Mouse (Mus musculus) heart, adult 8-10 months (tissue): ENCODE results near the gene Sox9. TPM values are rescaled to one million over a fixed set of nuclear protein-coding genes. Genes with fewer than 3 reads are reported as not detected.

Experiments used
- DNase-seq: peaks from one replicate; pipeline ENCODE4 v3.0.0; 2022; ENCODE audit warnings: low spot score
- total RNA-seq, 4 experiments: library from RNA; stranded (reverse); gene quantifications; 2 replicates each; pipeline ENCODE4 v1.2.4; 2022

Sox9 gene
- 1 to 10 TPM; 1.2 to 2.2 (median 1.6) TPM for total RNA-seq

GRCm38 (mm10) chr11:112781994-112782356 lies at the start of gene Sox9:
Gene Sox9, plus strand, starts transcription at chr11:112782224.
- DNase-seq = peak; percentile 85

- DNase-seq = peak; percentile 1
Measured at GRCm38 (mm10) chr11:112732401-112732800, 49.6 kb upstream of the Sox9 start.

GRCm38 (mm10) chr11:112737071-112737470 lies 45.0 kb upstream of the Sox9 start:
- DNase-seq = no peak

DNA sequence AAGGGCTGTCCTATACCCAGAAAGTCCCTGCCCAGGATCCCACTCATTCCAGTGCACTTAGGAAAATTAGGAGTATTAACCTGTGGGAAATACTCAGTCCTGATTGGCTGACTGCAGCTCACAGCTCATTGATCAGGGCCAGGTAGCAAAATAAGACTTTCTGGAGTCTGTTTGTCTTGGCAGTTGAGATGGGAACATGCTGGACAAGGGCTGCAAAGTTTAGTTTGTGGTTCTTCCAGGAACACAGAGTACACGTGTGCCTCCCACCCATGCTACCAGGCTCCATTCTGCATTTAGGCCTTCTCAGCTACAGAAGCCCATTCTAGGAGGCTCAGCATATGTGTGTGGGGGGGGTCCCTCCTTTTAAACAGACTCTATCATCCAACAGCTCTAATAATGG lies 42.3 kb upstream of the Sox9 start:
- DNase-seq = no peak

GRCm38 (mm10) chr11:112756516-112756915 lies 25.5 kb upstream of the Sox9 start:
- DNase-seq = no peak

DNA sequence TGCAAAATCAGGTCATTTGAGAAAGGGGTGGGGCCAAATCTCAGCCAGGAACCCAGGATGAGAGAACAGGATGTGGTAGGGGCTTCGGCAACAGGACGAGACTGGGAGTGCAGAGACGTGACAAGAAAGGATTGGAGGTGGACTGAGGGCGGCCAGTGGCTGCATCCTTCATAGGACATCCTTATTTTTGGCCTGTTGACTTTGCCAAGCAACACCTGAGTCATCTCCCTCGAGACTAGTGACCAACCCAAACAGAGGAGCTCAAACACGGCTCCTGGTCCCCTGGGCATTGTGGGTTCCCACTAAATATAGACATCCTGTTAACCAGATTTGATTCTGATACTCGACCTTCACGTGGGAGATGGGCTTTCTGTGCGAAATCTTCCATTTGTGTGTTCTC lies 24.0 kb upstream of the Sox9 start:
- DNase-seq = no peak

DNA sequence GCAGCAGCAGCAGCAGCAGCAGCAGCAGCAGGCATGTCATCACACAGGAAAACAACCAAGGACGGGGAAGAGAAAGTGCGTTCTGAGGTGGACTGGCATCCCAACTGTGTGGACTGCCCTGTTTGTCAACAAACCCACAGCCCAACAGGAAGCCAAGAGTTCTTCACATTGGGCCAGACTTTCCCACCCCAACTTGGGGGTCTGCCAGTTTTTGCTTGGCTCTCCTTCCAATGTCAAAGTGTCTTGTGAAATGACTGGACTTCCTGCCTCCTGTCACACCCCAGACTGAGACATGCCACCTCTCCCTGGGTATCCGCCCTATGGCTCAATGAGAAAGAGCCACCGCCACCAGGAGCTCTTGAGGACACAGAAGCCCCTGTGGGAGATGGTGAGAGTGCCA lies 15.1 kb upstream of the Sox9 start:
- DNase-seq = no peak

DNA sequence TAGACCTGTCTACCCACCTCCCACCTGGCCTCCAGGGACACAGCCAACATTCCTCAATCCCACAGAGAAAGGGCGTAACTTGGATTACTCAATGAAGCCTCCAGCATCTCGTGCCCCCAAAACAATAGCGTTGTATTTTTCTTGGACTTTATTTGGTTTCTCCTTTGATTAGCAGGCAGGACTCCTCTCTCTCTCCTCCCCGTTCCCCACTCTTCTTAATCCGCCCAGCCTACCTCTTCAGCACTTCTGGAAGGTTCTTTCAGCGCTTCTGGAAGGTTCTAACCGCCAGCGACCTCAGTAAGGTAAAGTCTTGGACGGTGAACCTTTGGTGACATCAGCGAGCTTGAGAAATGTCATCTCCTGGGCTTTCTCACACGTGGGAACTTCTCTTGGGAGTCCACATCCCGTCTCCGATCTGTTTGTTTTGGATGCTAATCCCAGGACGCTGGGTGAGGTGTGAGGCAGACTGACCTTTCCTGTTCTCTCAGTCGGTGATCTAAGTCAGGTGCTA lies 14.4 kb upstream of the Sox9 start:
- DNase-seq = no peak

- DNase-seq = no peak
Measured at GRCm38 (mm10) chr11:112772791-112773355, 9.2 kb upstream of the Sox9 start.

DNA sequence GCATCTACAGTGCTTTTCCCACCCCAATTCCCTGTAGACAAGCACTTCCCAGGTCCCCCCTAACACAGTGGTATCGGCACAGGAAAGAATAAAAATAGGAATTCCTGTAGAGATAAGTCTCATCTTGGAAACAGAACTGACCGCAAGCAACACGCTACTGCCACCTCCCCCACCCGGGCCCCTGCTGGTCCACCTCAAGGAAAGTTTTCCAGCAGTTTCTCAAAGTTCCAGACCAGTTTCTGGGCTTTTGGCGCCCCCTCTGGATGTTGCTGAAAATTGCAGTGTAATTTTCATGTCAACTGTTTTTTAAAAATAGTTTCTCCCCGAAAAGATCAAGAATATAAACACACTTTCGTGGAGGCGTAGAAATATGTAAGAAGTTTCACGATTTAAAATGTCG lies 2.3 kb upstream of the Sox9 start:
- no peak for DNase-seq

DNA sequence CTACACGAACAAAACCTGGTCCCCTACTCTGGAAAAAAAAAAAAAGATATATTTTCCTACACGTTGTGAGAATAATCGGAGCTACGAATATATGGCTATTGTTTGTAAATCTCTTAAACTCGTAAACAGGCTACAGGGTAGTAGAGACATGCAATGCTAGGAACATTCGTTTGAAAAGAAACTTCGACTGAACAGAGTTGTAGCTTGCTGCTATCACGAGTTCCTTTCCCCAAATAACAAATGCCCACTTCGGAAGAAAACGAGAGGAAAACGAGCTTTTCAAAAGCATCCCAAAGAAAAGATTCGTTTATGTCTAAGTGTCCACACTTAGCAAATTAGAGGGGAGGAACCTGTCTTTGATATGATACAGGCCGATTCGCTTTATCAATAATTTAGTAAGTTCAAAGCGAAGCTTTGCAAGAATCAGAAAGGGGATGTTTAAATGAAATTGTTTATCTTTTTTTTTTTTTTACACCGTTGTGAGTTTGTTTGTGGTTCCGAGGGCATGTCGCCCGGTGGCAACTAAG lies 1.6 kb upstream of the Sox9 start:
- no peak for DNase-seq

DNA sequence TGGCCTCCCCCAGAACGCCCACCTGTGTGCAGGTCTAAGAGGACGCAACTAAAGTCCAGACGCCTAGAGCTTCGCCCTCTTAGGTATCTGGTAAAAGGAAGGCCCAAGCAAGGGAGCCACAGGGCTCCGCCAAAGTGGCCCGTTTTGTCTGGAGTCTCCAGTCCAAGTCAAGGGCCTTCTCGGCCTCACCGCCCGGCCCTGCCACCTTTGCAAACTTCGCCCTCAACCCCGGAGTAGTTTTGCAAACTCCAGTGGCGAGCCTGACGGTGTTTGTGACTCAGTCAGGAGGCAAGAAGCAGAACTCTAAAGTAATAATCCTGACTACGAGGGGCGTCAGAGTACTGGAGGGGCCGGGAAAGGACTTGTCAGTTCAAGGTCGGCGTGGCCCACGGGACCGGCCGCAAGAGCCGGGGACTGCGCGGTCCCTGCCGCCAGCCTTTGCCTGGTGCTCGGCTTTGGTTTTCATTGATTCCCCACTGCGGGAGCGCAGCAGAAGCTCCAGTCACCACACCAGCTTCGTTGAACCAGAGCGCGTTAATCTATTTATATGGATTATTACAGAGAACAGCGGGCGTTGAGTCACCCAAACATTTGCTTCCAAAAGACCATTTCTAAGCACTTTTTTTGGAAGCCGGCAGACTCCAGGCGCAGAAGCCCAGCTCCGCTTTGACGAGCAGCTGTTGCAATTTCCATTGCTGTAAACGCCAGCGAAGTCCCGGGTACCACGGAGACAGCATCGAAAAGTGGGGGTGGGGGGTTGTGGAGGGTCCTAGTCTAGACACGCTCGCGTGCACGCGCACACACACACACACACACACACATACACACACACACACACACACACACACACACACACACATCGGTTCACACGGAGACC lies 751 bp upstream of the Sox9 start:
- no peak for DNase-seq

GRCm38 (mm10) chr11:112782357-112783121 lies 515 bp downstream of the Sox9 start:
- no peak for DNase-seq

DNA sequence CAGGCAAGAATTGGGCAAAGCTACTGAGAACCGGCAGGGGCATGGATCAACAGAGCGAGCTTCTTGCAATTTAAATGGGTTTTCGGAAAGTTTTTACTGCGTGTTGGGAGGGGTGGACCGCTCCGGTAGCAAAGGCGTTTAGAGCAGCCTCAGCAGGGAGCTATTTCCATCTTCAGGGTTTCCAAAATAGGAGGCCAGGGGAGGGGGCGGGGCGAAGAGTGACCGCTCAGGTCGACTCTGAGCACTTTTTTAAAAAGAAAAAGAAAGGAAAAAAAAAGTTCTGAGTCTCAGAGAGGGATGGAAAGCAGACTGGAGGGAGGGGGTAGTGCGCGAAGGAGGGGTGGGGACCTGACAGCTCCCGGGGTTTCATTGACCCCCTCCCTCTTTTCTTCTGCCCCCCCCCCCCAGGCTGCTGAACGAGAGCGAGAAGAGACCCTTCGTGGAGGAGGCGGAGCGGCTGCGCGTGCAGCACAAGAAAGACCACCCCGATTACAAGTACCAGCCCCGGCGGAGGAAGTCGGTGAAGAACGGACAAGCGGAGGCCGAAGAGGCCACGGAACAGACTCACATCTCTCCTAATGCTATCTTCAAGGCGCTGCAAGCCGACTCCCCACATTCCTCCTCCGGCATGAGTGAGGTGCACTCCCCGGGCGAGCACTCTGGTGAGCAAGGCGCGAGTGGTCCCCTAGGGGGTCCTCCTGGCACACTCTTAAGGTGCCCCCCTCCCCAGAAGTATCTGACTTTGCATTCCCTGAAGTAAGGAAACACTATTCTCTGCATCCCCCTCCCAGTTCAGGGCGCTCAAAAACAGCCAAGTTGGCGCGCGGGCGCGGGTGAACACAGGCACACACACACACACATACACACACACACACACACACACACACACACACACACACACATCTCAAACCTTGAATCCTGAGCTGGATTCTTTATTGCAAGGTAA lies 1.6 kb downstream of the Sox9 start:
- DNase-seq = no peak

GRCm38 (mm10) chr11:112784347-112784902 lies 2.4 kb downstream of the Sox9 start:
- DNase-seq = no peak

- DNase-seq = no peak
Measured at GRCm38 (mm10) chr11:112784903-112785381, 2.9 kb downstream of the Sox9 start.

GRCm38 (mm10) chr11:112785581-112785980 lies 3.6 kb downstream of the Sox9 start:
- DNase-seq = no peak

DNA sequence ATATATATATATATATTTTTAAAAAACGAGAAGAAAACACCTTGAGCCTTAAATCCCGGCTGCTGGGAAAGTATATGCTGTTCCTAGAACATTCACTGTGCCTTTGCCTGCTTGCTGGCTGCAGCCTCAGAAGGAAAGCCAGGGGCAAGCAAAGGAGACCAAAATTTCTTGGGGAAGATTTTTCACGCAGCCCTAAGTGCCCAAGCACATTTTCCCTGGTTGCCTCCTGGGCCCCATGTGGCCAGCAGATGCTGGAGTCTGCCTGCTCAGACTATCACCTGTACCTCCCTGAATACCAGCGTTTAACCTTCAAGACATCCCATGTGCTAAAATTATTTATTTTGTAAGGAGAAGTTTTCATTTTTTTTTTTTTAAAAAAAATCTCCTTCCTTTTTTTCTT lies 4.4 kb downstream of the Sox9 start:
- no peak for DNase-seq

DNA sequence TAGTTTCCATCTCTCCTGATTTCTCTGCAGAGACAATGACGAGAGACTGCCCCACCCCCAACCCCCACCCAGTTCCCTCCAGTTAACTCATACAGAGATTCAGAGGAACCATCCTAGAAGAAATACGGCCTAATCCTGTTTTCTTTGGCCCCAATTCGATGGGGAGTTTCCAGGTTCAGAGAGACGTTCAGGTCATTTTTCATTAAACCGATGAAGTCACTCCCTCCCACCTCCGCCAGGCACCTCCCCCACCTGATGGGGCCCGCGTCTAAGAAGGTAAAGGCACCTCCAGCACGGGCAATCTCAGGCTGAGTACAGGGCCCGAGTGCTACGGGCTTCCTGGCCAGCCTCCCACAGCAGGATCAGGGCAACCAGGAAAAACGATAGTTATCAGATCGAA lies 6.3 kb downstream of the Sox9 start:
- DNase-seq = no peak

GRCm38 (mm10) chr11:112796379-112796778 lies 14.4 kb downstream of the Sox9 start:
- DNase-seq = no peak
